Mouse (Mus musculus) lung, postnatal 0 days (tissue): ENCODE results near the gene Wfdc6b.

Experiments
- CTCF ChIP-seq: IDR thresholded peaks from 2 replicates; pipeline ENCODE4 v1.5.1; 2016; ENCODE audit warnings: antibody characterized with exemption, mild to moderate bottlenecking
- EP300 ChIP-seq: IDR thresholded peaks from 2 replicates; pipeline ENCODE4 v1.6.1; 2016; ENCODE audit warnings: antibody characterized with exemption, mild to moderate bottlenecking, control low read depth

DNA sequence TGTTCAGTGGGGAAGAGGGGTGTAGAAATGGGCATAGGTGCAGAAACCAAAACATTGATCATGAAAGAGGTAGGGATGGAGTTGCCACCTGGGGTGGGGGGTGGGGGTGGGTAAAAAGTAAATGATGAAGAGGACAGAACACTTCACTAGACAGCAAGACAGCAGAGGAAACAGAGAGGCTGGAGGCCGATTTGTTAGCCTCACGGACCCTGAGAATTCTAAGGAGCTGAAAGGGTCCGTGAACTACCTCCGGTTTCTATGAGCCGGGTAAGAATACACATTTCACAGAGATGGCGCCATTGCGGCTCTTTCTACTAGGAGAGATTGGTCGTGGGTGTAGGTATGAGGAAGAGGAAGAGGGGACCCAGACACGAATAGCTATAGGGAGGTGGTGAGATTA is 43.2 kb downstream of the Wfdc6b start, which contains the start of gene Wfdc9:
- TF ChIP-seq CTCF (no peak), EP300 (no peak)
